Mouse (Mus musculus): ENCODE results near the gene Smok2a.
"Not testable (repeated sequence)": the region's sequence is repeated elsewhere in the genome, so short reads cannot be mapped to it uniquely, and the experiment has no call there.

Gene Smok2a

DNA sequence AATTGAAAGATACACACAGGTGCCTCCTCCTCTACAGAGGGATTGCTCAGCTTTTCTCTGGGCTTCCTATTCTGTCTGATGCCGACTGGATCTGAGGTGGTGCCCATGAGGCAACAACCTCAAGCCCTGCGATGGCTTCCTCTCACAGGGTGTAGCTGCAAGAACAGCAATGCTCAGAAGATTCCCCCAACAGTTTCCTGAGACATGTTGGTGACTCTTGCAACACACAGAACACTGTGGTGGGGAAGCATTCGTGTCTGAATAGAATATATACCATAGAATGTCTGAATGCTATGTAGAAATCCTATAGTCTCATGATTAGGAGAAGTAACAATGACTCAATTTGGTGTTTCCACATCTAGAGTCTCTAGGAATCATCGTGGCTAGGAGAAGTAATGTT lies 6.8 kb upstream of the Smok2a start:
- no peak for DNase-seq (ENCODE audit: low spot score)

DNA sequence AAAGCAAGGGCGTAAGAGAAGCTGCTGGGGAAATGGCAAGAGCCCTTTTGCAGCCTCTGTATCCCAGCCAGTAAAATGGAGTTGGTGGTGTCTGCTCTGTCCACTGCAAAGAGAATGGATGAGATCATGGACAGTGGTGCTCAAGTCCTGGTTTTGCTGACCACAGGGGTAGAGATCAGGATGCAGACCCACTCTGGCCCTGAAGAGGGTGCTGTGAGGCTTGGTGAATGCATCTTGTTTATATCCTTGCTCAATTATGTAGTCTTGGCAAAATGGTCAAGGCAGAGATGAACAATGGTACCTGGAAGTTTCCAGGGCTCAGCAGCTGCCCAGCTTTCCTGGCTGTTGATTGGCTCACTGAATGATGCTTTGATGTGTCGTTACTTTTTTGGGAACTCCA lies 5.4 kb upstream of the Smok2a start:
- no peak for DNase-seq (ENCODE audit: low spot score)

- not testable (repeated sequence) for DNase-seq (ENCODE audit: low spot score)
Observed at GRCm38 (mm10) chr17:13221921-13222320, 933 bp downstream of the Smok2a start.

GRCm38 (mm10) chr17:13229957-13230356 lies 9.0 kb downstream of the Smok2a start, which contains the start of gene Smok2b:
TSS of gene Smok2b (plus strand) at chr17:13230257.
- DNase-seq (ENCODE audit: low spot score) = not testable (repeated sequence)

DNA sequence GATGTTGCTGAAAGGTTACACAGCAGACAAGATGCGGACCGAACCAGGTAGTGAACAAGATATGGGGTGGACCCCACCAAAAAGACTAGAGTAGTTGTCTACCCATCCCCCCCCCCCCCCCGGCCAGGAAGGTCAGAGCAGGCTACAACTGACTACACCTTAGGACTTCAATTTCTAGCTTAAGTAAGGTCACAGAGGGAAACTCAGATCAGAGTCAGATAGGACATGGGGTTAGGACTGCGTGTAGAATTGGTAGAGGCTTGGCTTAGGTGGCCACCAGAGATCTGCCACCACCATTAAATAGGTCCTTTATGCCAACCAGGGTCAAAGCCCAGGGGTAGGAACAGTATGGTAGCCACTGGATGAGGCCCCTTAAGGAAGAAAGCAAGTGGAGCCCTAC lies 18.5 kb downstream of the Smok2a start:
- DNase-seq (ENCODE audit: low spot score) = not testable (repeated sequence)

GRCm38 (mm10) chr17:13240807-13241727 lies 20.1 kb downstream of the Smok2a start:
- DNase-seq (ENCODE audit: low spot score) = not testable (repeated sequence)

- DNase-seq (ENCODE audit: low spot score) = not testable (repeated sequence)
Observed at GRCm38 (mm10) chr17:13254786-13255185, 33.8 kb downstream of the Smok2a start.
